Mouse (Mus musculus): ENCODE data around the gene Rab40b. TPM values are rescaled to one million over a fixed set of nuclear protein-coding genes. Genes with fewer than 3 reads are reported as not detected.
"Not testable (repeated sequence)": the region's sequence is repeated elsewhere in the genome, so short reads cannot be mapped to it uniquely, and the experiment has no call there.

Rab40b gene
- polyA plus RNA-seq, 1 experiment from 2014 or later: 14.1 TPM

- H3K4me3 ChIP-seq (ENCODE audit: low read length): no peak overlapping the region
- no peaks in the 10 kb centered on the region; the same call in 1 of the 2 replicates for H3K27me3 ChIP-seq (replicated peaks; ENCODE audit: control insufficient read depth, insufficient read depth, low read length)
- no peaks in the 10 kb centered on the region for H3K4me1 ChIP-seq (ENCODE audit: control insufficient read depth, insufficient read depth, low read depth, low read length)
- no peak overlapping the region for H3K27ac ChIP-seq (ENCODE audit: low read depth, low read length)
- ATAC-seq: no peak
- H3K4me2 ChIP-seq (ENCODE audit: low read length): no peak overlapping the region
- 76% methylated on average over 6 of the region's 6 CpGs for WGBS
- no peaks in the 10 kb centered on the region for H3K36me3 ChIP-seq (ENCODE audit: control insufficient read depth, insufficient read depth, low read length)
- no peak overlapping the region for H3K9ac ChIP-seq (ENCODE audit: low read depth, low read length)
- no peaks in the 10 kb centered on the region for H3K9me3 ChIP-seq (ENCODE audit: control insufficient read depth, low read length)
Measured at GRCm38 (mm10) chr11:121373305-121373704, 14.7 kb downstream of the Rab40b start.

DNA sequence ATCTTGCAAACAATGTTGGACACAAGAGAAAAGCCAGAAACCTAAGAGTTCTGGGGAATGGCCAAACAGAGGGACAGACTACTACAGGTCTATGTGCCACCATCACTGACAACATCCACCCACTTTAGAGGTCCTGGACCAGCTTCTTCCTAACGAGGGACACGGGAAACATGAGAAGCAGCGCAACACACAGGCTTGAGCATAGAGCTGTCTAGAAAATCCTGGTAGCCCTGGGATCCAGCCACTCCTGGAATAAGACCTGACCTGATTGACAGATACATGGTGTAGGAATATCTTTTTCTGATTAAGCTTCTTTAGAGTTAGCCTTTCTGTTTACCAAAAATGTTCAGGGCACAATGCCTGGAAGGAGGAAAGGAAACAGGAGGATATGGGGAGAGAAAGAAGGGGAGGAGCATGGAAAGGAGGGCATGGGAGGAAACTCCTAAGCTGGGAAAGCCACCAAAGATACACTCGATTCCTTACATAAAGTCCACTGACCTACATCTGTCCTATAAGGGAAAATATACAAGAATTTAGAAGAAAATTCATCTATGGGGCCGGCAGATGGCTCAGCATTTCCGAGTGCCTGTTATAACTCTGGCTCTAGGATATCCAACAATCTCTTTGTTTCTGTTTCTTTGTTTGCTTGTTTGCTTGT is 17.6 kb downstream of the Rab40b start:
- H3K4me3 ChIP-seq (ENCODE audit: low read length): no peak overlapping the region
- H3K9ac ChIP-seq (ENCODE audit: low read depth, low read length): no peak overlapping the region
- WGBS: 89% methylated on average over 6 of the region's 6 CpGs
- H3K27me3 ChIP-seq (replicated peaks; ENCODE audit: control insufficient read depth, insufficient read depth, low read length): no peaks in the 10 kb centered on the region; the same call in 1 of the 2 replicates
- H3K27ac ChIP-seq (ENCODE audit: low read depth, low read length): no peak overlapping the region
- no peak overlapping the region for H3K4me2 ChIP-seq (ENCODE audit: low read length)
- H3K9me3 ChIP-seq (ENCODE audit: control insufficient read depth, low read length): no peaks in the 10 kb centered on the region
- no peak for ATAC-seq
- H3K36me3 ChIP-seq (ENCODE audit: control insufficient read depth, insufficient read depth, low read length): no peaks in the 10 kb centered on the region
- H3K4me1 ChIP-seq (ENCODE audit: control insufficient read depth, insufficient read depth, low read depth, low read length): no peaks in the 10 kb centered on the region

DNA sequence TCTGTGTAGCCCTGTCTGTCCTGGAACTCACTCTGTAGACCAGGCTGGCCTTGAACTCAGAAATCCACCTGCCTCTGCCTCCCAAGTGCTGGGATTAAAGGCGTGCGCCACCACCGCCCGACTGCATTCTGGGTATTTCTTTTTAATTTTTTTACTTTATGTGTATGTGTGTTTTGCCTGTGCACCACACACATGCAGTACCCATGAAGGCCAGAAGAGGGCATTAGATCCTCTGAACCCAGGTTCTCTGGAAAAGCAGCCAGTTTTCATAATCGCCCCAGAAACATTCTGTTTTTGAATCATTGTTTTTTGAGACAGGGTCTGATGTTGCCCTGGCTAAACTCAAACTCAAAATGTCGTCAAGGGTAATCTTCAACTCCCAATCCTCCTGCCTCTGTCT is 18.4 kb downstream of the Rab40b start:
- whole genome bisulfite sequencing: 61% methylated on average over 6 of the region's 6 CpGs
- Histone ChIP-seq H3K9ac (ENCODE audit: low read depth, low read length) (no peak overlapping the region), H3K27me3 (replicated peaks; ENCODE audit: control insufficient read depth, insufficient read depth, low read length) (no peaks in the 10 kb centered on the region; the same call in 1 of the 2 replicates), H3K4me3 (ENCODE audit: low read length) (no peak overlapping the region), H3K4me2 (ENCODE audit: low read length) (no peak overlapping the region), H3K9me3 (ENCODE audit: control insufficient read depth, low read length) (no peaks in the 10 kb centered on the region), H3K27ac (ENCODE audit: low read depth, low read length) (no peak overlapping the region), H3K36me3 (ENCODE audit: control insufficient read depth, insufficient read depth, low read length) (no peaks in the 10 kb centered on the region), H3K4me1 (ENCODE audit: control insufficient read depth, insufficient read depth, low read depth, low read length) (no peaks in the 10 kb centered on the region)
- ATAC-seq: no peak

- no peak overlapping the region for H3K9ac ChIP-seq (ENCODE audit: low read depth, low read length)
- H3K27ac ChIP-seq (ENCODE audit: low read depth, low read length): no peak overlapping the region
- no peak overlapping the region for H3K4me2 ChIP-seq (ENCODE audit: low read length)
- no peaks in the 10 kb centered on the region; the same call in 1 of the 2 replicates for H3K27me3 ChIP-seq (replicated peaks; ENCODE audit: control insufficient read depth, insufficient read depth, low read length)
- H3K9me3 ChIP-seq (ENCODE audit: control insufficient read depth, low read length): no peaks in the 10 kb centered on the region
- no peaks in the 10 kb centered on the region for H3K36me3 ChIP-seq (ENCODE audit: control insufficient read depth, insufficient read depth, low read length)
- 78% methylated on average over 1 of the region's 1 CpGs for WGBS
- H3K4me1 ChIP-seq (ENCODE audit: control insufficient read depth, insufficient read depth, low read depth, low read length): no peaks in the 10 kb centered on the region
- no peak for ATAC-seq
- no peak overlapping the region for H3K4me3 ChIP-seq (ENCODE audit: low read length)
Measured at GRCm38 (mm10) chr11:121368731-121369130, 19.3 kb downstream of the Rab40b start.

DNA sequence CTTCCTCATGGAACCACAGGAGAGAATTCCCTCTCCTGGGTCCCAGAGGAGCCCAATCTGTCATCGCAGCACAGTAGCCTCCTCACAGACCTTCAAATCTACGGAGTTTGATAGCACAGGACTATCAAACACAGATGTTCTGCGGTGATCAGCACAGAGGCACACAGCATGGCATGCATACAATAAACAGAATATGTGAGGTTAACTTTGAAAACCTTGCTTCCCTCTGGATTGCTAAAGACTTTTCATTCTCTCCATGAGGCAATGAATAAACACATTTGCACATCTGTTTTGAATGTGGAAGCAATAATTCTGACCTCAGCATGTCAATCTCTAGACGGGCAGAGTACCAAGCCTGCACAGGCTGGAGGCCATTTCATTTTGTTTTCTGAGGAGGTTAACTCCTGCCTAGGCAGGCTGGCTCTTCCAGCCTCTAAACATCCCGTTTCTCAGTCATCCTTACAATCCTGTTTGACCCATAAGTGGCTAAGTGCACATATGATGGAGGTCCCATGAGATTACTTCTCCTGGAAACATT is 20.8 kb downstream of the Rab40b start:
- H3K4me1 ChIP-seq (ENCODE audit: control insufficient read depth, insufficient read depth, low read depth, low read length): no peaks in the 10 kb centered on the region
- H3K27me3 ChIP-seq (replicated peaks; ENCODE audit: control insufficient read depth, insufficient read depth, low read length): no peaks in the 10 kb centered on the region
- no peak overlapping the region for H3K4me2 ChIP-seq (ENCODE audit: low read length)
- ATAC-seq: no peak
- no peak overlapping the region for H3K9ac ChIP-seq (ENCODE audit: low read depth, low read length)
- no peaks in the 10 kb centered on the region for H3K9me3 ChIP-seq (ENCODE audit: control insufficient read depth, low read length)
- no peaks in the 10 kb centered on the region for H3K36me3 ChIP-seq (ENCODE audit: control insufficient read depth, insufficient read depth, low read length)
- H3K4me3 ChIP-seq (ENCODE audit: low read length): no peak overlapping the region
- H3K27ac ChIP-seq (ENCODE audit: low read depth, low read length): no peak overlapping the region
- WGBS: 65% methylated on average over 5 of the region's 5 CpGs

DNA sequence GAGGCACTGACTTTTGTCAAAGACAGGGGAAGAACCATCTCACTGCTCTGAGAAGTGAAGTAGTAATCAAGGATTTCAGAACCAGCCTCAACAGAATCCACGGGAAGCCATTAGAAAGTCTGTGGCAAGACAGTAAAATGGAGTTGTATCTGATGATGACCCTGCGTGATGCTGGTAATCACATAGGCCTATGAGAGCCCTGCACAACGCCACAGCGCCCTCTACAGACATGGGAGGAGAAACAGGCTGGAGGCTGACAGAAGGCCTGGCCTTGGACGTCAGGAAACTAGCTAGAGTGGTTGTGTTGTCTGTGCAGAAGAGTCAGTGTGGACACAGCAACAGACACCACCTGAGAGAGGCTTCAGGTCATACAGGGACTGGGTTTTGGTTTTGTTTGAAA is 25.8 kb downstream of the Rab40b start:
- Histone ChIP-seq H3K4me1 (ENCODE audit: control insufficient read depth, insufficient read depth, low read depth, low read length) (no peaks in the 10 kb centered on the region), H3K4me2 (ENCODE audit: low read length) (no peak overlapping the region), H3K9me3 (ENCODE audit: control insufficient read depth, low read length) (no peaks in the 10 kb centered on the region), H3K36me3 (ENCODE audit: control insufficient read depth, insufficient read depth, low read length) (no peaks in the 10 kb centered on the region), H3K9ac (ENCODE audit: low read depth, low read length) (no peak overlapping the region), H3K27ac (ENCODE audit: low read depth, low read length) (no peak overlapping the region), H3K27me3 (replicated peaks; ENCODE audit: control insufficient read depth, insufficient read depth, low read length) (no peaks in the 10 kb centered on the region), H3K4me3 (ENCODE audit: low read length) (no peak overlapping the region)
- WGBS: 37% methylated on average over 5 of the region's 5 CpGs
- no peak for ATAC-seq

DNA sequence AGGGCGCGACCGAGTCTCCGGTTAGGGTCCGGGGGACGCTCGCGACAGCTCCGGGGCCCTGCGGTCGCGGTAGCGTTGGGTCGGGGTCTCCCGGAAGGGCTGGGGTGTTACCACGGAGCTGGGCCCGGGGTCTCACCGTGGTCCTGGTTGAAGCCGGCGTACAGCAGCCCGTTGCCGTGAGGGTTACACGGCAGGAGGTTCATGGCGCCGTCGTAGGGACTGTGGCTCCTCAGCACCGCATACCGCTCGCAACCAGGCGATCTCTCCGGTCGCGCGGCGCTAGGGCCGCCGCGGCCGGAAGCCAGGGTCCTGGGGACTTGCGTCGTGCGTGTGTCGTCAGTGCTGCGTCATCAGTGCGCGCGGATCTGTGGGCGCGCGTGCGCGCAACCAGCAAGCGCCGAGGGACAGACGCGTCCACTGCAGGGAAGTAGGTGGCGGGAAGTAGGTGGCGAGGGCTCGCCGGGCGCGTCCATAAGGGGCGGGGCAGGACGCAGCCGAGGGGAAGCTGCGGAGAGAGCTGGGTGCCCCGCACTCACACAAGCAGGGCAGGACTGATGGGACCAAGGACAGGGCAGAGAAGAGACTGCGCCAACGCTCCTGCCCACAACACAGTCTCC is 33.9 kb downstream of the Rab40b start, which contains the start of gene Wdr45b:
Gene Wdr45b, minus strand, starts transcription at position 355 of the 617 bp plus-strand sequence.
- Histone ChIP-seq H3K4me3 (ENCODE audit: low read length) (peak within 1 kb of the TSS; percentile 97), H3K4me2 (ENCODE audit: low read length) (peak within 1 kb of the TSS; percentile 92), H3K27ac (ENCODE audit: low read depth, low read length) (peak within 1 kb of the TSS; percentile 92), H3K9me3 (ENCODE audit: control insufficient read depth, low read length) (no peaks in the 10 kb centered on the region), H3K36me3 (ENCODE audit: control insufficient read depth, insufficient read depth, low read length) (no peaks in the 10 kb centered on the region), H3K9ac (ENCODE audit: low read depth, low read length) (peak within 1 kb of the TSS; percentile 93), H3K4me1 (ENCODE audit: control insufficient read depth, insufficient read depth, low read depth, low read length) (peaks cover 17% of the 10 kb centered on the region), H3K27me3 (replicated peaks; ENCODE audit: control insufficient read depth, insufficient read depth, low read length) (no peaks in the 10 kb centered on the region)
- ATAC-seq: peak; percentile 96
- WGBS: 0% methylated on average over 69 of the region's 69 CpGs

- peaks cover 17% of the 10 kb centered on the region for H3K4me1 ChIP-seq (ENCODE audit: control insufficient read depth, insufficient read depth, low read depth, low read length)
- H3K36me3 ChIP-seq (ENCODE audit: control insufficient read depth, insufficient read depth, low read length): no peaks in the 10 kb centered on the region
- H3K27ac ChIP-seq (ENCODE audit: low read depth, low read length): peak overlapping the region; percentile 92
- H3K9ac ChIP-seq (ENCODE audit: low read depth, low read length): peak overlapping the region; percentile 93
- no peaks in the 10 kb centered on the region for H3K9me3 ChIP-seq (ENCODE audit: control insufficient read depth, low read length)
- H3K27me3 ChIP-seq (replicated peaks; ENCODE audit: control insufficient read depth, insufficient read depth, low read length): no peaks in the 10 kb centered on the region
- peak overlapping the region; percentile 97 for H3K4me3 ChIP-seq (ENCODE audit: low read length)
- peak overlapping the region; percentile 92 for H3K4me2 ChIP-seq (ENCODE audit: low read length)
- 5% methylated on average over 25 of the region's 41 CpGs for whole genome bisulfite sequencing
- ATAC-seq: no peak
Measured at GRCm38 (mm10) chr11:121353326-121354090, 34.5 kb downstream of the Rab40b start.

GRCm38 (mm10) chr11:121348727-121349126 is 39.3 kb downstream of the Rab40b start:
- H3K27ac ChIP-seq (ENCODE audit: low read depth, low read length); H3K9me3 ChIP-seq (ENCODE audit: control insufficient read depth, low read length); H3K27me3 ChIP-seq (replicated peaks; ENCODE audit: control insufficient read depth, insufficient read depth, low read length); H3K36me3 ChIP-seq (ENCODE audit: control insufficient read depth, insufficient read depth, low read length); ATAC-seq; H3K4me3 ChIP-seq (ENCODE audit: low read length); H3K4me2 ChIP-seq (ENCODE audit: low read length); H3K9ac ChIP-seq (ENCODE audit: low read depth, low read length): not testable (repeated sequence)
- 87% methylated on average over 3 of the region's 3 CpGs for WGBS
- H3K4me1 ChIP-seq (ENCODE audit: control insufficient read depth, insufficient read depth, low read depth, low read length): peaks cover 11% of the 10 kb centered on the region

Measured in hindbrain, embryonic 16.5 days (tissue).